Mouse (Mus musculus) macrophage (primary cell): ENCODE measurements around the gene Crygc. TPM values are rescaled to one million over a fixed set of nuclear protein-coding genes. Genes with fewer than 3 reads are reported as not detected.
A peak's percentile ranks its signal among the peaks of the same experiment; 100 is the strongest.

Experiments used
- H3K27ac ChIP-seq: fragments of 350-480 bp; formaldehyde crosslinking; 2 replicates; pipeline ENCODE4 v1.9.0; 2021
- H3K36me3 ChIP-seq: fragments of 350-480 bp; formaldehyde crosslinking; 2 replicates; pipeline ENCODE4 v1.9.0; 2021; ENCODE audit errors: inconsistent target
- H3K4me3 ChIP-seq: fragments of 350-480 bp; formaldehyde crosslinking; 2 replicates; pipeline ENCODE4 v1.9.0; 2021; ENCODE audit errors: inconsistent target
- H3K79me2 ChIP-seq: fragments of 350-480 bp; formaldehyde crosslinking; 2 replicates; pipeline ENCODE4 v1.9.0; 2021; ENCODE audit errors: inconsistent target
- WGBS: methylation state at CpG from one replicate; pipeline ENCODE4 v1.1.7; 2026; ENCODE audit warnings: inconsistent platforms; ENCODE audit not compliant: missing documents; 5-methylcytosine and 5-hydroxymethylcytosine counted together
- polyA plus RNA-seq: library from polyadenylated mRNA; stranded (reverse); fragments of 250-400 nt; gene quantifications from 3 replicates; pipeline ENCODE4 v1.2.4, GENCODE M21; 2018; ENCODE audit warnings: inconsistent platforms
- total RNA-seq, 78 experiments: library from RNA; depleted of rRNA; stranded (reverse); fragments of 250-400 nt; gene quantifications; 1 replicate in 9 of 78; 2 replicates in 24 of 78; 3 replicates in 43 of 78; 4 replicates in 2 of 78; pipeline ENCODE4 v1.2.4; 2018; ENCODE audit warnings: inconsistent platforms in 56 of 78

Gene Crygc
- total RNA-seq (2018; cell fraction: chromatin; rRNA removed): not detected
- not detected for total RNA-seq (2018; cell fraction: cytosol; rRNA removed)
- total RNA-seq (2018; cell fraction: nucleus; rRNA removed): not detected
- not detected in 3 replicates for polyA plus RNA-seq

GRCm38 (mm10) chr1:65073589-65073988 lies at the start of gene Crygc:
Gene Crygc, minus strand, starts transcription at chr1:65073689.
- Histone ChIP-seq H3K27ac (no peak within 1 kb of the TSS), H3K79me2 (no peaks in the 10 kb centered on the region), H3K4me3 (no peak within 1 kb of the TSS), H3K36me3 (no peaks in the 10 kb centered on the region)
- 86% methylated on average over 6 of the region's 6 CpGs for WGBS

DNA sequence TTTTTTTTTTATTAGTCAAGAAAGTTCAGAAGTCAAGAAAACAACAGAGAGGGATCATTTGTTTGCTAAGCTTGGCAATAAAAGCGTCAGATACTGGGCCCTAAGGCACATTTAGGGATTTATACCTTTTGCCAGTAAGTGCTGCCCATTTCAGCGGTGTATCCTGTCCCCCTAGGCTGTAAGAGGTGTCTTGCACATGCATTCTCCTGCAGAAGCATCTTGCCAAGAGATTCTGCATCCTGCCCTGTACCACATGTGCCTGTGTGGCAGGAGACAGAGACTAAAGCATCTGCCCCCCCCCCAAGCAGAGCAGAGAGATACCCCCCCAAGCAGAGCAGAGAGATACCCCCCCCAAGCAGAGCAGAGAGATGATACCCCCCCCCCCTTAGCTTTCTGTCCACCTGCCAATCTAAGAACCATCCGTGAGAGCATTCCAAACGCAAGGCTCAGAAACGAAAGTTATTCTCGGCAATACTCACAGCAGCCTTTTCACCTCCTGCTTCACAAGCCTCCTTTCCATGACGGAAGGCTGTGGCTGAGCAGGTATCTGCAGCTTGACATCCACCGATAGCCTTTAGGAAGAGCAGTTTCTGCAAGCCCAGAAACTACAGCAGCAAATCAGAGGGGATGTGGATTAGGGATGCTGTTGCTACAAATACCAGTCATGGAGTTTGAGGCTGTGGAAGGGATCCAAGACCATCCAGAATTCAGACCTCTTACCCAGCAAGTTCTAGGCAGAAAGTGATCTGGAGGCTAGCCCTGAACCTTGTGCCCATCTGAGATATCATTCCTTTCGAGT lies 49.3 kb upstream of the Crygc start, which contains the start of gene D630023F18Rik:
D630023F18Rik (minus strand) TSS at position 641 of the 799 bp plus-strand sequence.
- WGBS: 45% methylated on average over 9 of the region's 9 CpGs
- Histone ChIP-seq H3K27ac (no peak within 1 kb of the TSS), H3K4me3 (no peak within 1 kb of the TSS), H3K36me3 (no peaks in the 10 kb centered on the region), H3K79me2 (no peaks in the 10 kb centered on the region)

GRCm38 (mm10) chr1:65119438-65119837 lies 45.9 kb upstream of the Crygc start, which contains the start of gene Gm28845:
Gene Gm28845, minus strand, starts transcription at chr1:65119558.
- 33% methylated on average over 1 of the region's 1 CpGs for WGBS
- Histone ChIP-seq H3K79me2 (no peaks in the 10 kb centered on the region), H3K36me3 (no peaks in the 10 kb centered on the region), H3K27ac (no peak within 1 kb of the TSS), H3K4me3 (no peak within 1 kb of the TSS)

DNA sequence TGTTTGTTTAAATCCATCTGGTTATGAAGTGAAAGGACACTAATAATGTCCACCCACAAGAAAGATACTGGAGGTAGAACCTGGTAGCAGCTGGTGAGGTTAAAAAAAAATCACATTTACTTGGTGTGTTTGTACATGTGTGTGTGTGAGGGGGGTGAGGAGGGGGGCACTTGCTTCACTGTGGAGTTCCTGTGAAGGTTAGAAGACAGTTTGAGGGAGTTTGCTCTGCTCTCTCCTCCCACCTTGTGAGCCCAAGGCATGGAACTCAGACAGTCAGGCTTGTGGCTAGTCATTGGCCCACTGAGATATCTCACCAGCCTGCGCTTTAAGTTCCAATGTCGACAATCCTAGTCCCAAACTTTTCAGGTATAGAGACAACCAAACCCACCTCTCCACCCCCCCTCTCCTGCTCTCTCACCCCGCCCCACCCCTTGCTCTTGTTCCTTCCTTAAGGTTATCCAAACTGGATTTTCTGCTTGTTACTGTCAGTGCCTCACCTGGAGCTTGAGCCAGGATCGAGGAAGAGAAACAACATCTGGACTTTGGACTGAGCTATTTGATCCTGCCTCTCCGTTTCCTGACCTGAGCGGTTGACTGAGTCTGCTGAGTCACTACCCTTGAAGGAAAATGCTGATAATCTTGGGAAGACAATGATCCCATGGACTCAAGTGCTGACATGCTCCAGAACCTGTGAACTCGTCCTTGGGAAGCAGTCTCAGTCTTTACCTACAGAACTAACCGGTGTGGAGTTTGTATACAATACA lies 44.8 kb upstream of the Crygc start:
- Histone ChIP-seq H3K36me3 (no peaks in the 10 kb centered on the region), H3K4me3 (no peak overlapping the region), H3K79me2 (no peaks in the 10 kb centered on the region), H3K27ac (no peak overlapping the region)
- WGBS: 90% methylated on average over 7 of the region's 8 CpGs

DNA sequence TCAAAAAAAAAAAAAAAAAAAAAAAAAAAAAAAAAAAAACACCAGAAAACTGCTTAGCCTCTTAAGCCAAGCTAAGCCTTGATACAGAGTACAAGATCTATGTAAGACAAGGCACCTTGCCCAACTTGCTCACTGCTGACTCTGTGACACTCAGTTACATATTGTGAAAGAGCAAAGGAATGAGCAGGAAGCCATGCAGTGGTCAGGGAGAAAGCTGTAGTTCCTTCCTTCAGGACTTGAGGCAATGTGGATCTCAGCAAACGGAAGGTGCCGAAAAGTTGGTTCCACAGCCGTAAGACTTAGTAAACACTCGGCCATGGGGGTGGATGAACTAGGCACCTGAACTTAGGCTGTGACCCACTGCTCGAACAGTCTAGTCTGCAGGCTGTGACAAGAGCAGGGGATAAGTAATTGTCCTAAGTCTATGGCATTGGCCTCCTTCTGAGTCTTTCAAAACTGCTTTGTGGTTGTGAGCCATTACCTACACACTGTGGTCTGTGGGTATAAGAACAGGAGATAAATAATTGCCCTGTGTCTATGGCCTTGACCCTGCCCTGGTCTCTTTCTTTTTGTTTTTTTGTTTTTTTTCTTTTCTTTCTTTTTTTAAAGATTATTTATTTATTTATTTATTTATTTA lies 40.2 kb upstream of the Crygc start:
- no peaks in the 10 kb centered on the region for H3K79me2 ChIP-seq
- WGBS: 7% methylated on average over 5 of the region's 5 CpGs
- H3K36me3 ChIP-seq: no peaks in the 10 kb centered on the region
- H3K27ac ChIP-seq: peak overlapping the region; percentile 83
- H3K4me3 ChIP-seq: no peak overlapping the region

GRCm38 (mm10) chr1:65112807-65113196 lies 39.3 kb upstream of the Crygc start:
- Histone ChIP-seq H3K79me2 (no peaks in the 10 kb centered on the region), H3K36me3 (no peaks in the 10 kb centered on the region), H3K27ac (peak overlapping the region; percentile 83), H3K4me3 (no peak overlapping the region)
- 17% methylated on average over 14 of the region's 14 CpGs for WGBS

DNA sequence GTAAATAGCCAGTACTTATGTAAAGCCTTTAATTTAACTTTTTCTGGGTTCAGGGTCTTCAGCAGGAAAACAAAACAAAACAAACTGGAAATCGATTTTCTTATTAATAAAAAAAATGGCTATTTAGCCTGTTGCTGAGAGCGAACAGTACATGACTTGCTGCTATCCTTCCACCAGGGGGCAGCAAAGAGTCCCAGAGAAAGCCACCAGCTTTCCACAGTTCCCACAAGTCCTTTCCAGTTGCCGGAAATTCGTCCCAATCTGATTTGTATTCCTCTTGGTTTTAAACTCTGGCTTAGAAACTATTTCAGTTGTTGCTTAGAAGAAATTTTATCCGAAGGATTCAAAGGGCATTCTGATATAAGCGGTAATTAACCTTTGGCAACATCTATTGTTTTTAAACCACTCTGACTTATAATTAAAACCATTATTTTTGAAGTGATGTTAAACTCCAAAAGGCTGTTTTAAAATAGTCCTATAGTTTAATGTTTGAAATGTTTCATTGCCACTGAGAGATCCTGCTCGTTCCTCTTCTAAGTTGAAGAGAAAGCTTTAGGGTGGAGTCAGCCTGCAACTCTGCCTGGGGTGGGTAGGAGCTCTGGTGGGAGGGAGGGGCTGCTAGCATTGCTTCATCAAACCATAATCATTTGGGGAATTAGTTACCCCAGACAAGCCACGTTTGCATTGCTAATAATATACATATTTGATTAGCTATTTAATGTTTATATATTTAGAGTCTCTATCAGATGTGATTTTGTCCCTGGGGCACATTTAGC lies 38.7 kb upstream of the Crygc start:
- no peak overlapping the region for H3K4me3 ChIP-seq
- H3K36me3 ChIP-seq: no peaks in the 10 kb centered on the region
- H3K79me2 ChIP-seq: no peaks in the 10 kb centered on the region
- peak overlapping the region; percentile 83 for H3K27ac ChIP-seq
- WGBS: 17% methylated on average over 8 of the region's 8 CpGs

DNA sequence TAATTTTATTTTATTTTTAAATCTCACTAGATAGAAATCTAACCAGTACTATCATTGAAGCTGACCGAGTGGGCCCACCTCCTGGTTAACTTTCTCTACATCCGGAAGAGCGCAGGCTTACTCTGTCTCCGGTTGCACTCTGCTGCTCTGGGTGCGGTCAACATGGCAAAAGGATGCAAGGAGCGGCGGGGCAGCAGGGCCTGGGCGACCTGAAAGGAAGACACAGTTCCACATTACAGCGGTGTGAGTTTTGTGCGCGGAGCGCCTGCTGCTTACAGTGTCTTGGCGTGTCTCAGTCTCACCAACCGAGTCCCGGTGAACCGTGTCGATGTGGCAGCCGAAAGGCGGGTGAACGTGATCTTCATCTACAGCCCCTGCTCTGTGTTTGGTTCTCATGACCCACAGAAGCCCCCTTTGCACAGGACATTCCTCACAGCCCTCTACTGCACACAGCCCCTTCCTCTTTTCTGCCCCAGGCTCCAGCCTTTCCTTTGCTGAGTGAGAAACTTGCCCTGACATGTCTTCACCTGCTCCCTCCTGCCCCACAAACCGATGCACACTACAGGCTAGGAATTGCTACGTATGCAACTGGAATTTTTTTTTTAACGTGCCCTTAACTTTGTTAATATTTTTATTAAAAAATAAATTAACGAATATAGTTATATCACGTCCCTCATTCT lies 36.4 kb upstream of the Crygc start:
- Histone ChIP-seq H3K36me3 (no peaks in the 10 kb centered on the region), H3K27ac (no peak overlapping the region), H3K4me3 (no peak overlapping the region), H3K79me2 (no peaks in the 10 kb centered on the region)
- WGBS: 94% methylated on average over 25 of the region's 25 CpGs

- H3K27ac ChIP-seq: no peak overlapping the region
- H3K79me2 ChIP-seq: no peaks in the 10 kb centered on the region
- no peak overlapping the region for H3K4me3 ChIP-seq
- H3K36me3 ChIP-seq: no peaks in the 10 kb centered on the region
- 90% methylated on average over 6 of the region's 8 CpGs for WGBS
Measured at GRCm38 (mm10) chr1:65109196-65109595, 35.7 kb upstream of the Crygc start.

GRCm38 (mm10) chr1:65107654-65108279 lies 34.3 kb upstream of the Crygc start:
- Histone ChIP-seq H3K27ac (peak overlapping the region; percentile 33), H3K79me2 (no peaks in the 10 kb centered on the region), H3K36me3 (no peaks in the 10 kb centered on the region), H3K4me3 (no peak overlapping the region; the same call in 1 of the 2 replicates)
- WGBS: 40% methylated on average over 3 of the region's 10 CpGs

DNA sequence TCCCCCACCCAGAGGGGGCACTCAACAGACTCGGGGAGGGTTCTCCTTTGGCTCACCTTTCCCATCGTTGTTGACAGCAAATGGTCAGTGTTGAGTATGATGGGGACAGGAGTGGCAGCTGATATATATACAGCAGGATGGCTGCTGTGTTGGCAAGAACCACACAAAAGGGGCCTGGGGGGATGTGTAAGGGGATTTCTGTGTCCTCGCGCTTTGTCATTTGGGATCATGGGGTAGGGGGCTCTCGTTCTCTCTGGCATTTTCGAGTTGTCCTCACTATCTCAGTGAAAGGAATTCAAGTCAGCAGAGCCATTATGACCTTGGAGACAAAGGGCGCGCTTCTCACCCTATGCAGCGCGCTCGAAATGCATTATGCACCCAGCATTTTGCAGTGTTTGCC lies 29.8 kb upstream of the Crygc start, which contains the start of gene Cryga:
Cryga (minus strand) TSS at position 101 of the 400 bp plus-strand sequence.
- H3K36me3 ChIP-seq: no peaks in the 10 kb centered on the region
- no peak within 1 kb of the TSS for H3K27ac ChIP-seq
- no peak within 1 kb of the TSS for H3K4me3 ChIP-seq
- no peaks in the 10 kb centered on the region for H3K79me2 ChIP-seq
- WGBS: 96% methylated on average over 11 of the region's 11 CpGs

- Histone ChIP-seq H3K36me3 (no peaks in the 10 kb centered on the region), H3K4me3 (no peak overlapping the region), H3K79me2 (no peaks in the 10 kb centered on the region), H3K27ac (no peak overlapping the region)
- WGBS: 82% methylated on average over 3 of the region's 3 CpGs
Measured at GRCm38 (mm10) chr1:65096953-65097352, 23.5 kb upstream of the Crygc start.

GRCm38 (mm10) chr1:65091566-65091965 lies 18.1 kb upstream of the Crygc start:
- WGBS: 92% methylated on average over 3 of the region's 3 CpGs

More at GRCm38 (mm10) chr1:65091566-65091965, 18.1 kb upstream of the Crygc start:
- H3K4me3 ChIP-seq: no peak overlapping the region
- no peaks in the 10 kb centered on the region for H3K79me2 ChIP-seq
- no peak overlapping the region for H3K27ac ChIP-seq
- H3K36me3 ChIP-seq: no peaks in the 10 kb centered on the region
